Mouse (Mus musculus) adrenal gland, adult 2 months (tissue): ENCODE results near the gene Nrn1l. TPM values are rescaled to one million over a fixed set of nuclear protein-coding genes. Genes with fewer than 3 reads are reported as not detected.
A peak's percentile ranks its signal among the peaks of the same experiment; 100 is the strongest.

Experiments
- DNase-seq: peaks from one replicate; pipeline ENCODE4 v3.0.0; 2021
- long read RNA-seq: library from polyadenylated mRNA; stranded (forward); transcript quantifications from one replicate; pipeline ENCODE4 v2.0.0, GENCODE M21; 2021
- polyA plus RNA-seq: library from polyadenylated mRNA; depleted of rRNA; stranded (reverse); fragments of >200 nt; gene quantifications from 2 replicates; pipeline ENCODE4 v1.2.3, GENCODE M21; 2012; rRNA removed
- total RNA-seq, 2 experiments: library from RNA; stranded (reverse); gene quantifications; 2 replicates each; pipeline ENCODE4 v1.2.3; 2021

Gene Nrn1l
- total RNA-seq (1 to 10 TPM; 1.3 to 1.6 TPM), polyA plus RNA-seq (4.6 TPM in 2 replicates)
- long read RNA-seq: 0 reads

DNA sequence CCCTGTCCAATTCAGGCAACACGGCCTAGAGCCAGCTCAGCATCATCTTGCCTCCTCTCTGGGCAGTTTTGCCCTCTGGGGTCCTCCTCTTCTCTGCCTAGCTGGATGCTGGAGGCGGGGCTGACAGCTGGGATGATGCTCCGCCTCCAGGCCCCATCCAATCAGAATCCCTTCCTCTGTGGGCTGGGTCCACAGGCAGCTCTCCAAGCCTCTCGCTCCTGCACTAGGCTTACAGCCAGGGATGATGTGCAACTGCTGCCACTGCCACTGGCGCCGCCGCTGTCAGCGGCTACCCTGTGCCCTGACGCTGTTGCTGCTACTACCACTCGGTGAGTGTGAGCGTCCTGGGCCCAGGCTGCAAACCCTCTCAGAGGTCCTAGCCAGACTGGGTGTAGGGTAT lies at the start of gene Nrn1l:
Gene Nrn1l (plus strand): TSS at position 229 of the 400 bp plus-strand sequence.
- peak; percentile 82 for DNase-seq

DNA sequence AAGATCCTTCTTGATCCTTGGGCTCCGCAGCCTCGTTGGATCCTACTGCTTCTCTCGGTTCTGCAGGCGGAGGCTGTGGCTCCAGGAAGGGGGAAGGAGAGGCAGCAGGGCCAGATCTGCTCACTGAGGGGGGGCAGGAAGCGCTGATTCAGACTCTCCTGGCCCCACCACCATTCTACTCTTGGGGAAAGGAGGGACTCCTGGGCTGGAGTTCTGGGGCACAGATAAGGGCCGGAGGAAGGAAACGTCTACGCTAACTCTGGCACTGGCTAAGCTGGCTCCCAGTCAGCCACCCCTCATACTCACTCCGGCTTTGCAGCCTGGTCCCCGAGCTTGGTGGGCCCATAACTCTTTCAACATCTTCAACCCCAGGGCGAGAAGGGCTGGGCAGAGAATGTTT lies 46.7 kb upstream of the Nrn1l start:
- no peak for DNase-seq

DNA sequence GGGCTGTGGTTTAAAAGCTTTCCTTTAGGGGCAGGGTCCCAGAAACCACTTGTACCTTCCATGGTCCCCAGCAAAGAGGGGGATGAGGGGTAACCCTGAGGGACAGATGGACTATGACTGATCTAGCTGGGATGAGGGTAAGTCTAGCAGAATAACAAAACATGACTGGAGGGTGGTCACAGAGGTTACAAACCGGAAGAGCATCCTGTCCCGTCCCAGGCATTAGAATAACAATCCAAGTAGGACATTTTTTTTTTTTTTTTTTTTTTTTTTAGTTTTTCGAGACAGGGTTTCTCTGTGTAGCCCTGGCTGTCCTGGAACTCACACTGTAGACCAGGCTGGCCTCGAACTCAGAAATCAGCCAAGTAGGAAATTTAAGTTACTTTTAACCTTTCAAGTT lies 43.4 kb upstream of the Nrn1l start:
- DNase-seq: no peak

DNA sequence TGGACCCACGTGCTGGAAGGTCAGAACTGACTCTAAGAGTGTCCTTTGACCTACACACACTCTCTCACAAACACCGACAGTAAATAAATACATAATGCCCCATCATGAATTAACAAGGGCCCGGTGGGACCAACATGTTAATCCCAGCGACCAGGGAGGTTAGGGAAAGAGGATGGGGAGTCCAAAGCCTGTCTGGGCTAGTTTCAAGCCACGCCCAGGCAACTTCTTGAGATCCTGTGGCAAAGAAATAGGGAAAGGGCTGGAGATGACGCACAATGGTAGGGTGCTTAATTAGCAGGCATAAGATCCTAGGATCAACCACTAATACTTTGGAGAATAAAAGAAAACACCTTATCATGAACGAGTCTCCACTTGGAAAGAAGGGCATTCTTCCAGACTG lies 42.8 kb upstream of the Nrn1l start:
- no peak for DNase-seq

DNA sequence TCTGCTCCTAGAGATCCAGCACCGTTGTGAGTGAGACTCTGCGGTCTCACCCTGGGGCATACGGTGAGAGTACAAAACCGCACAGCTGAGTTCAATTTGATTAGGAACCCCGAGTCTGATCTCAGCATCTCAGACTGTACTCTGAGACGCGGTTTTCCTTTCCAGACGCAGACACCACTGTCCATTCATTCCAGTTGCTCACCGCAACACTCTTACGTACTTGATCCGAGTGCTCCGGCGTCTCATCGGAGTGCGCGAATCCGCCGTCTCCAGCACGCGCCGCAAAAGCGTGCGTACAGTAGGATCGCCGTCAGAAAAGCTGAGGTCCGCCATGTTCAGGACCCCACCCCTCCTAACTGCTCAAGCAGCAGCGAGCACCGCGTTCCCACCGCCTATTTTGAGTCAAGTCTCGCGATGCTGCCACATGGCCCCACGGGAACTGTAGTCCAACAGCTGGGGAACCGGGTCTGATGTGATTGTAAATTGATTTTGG lies 41.7 kb upstream of the Nrn1l start:
- peak; percentile 92 for DNase-seq

DNA sequence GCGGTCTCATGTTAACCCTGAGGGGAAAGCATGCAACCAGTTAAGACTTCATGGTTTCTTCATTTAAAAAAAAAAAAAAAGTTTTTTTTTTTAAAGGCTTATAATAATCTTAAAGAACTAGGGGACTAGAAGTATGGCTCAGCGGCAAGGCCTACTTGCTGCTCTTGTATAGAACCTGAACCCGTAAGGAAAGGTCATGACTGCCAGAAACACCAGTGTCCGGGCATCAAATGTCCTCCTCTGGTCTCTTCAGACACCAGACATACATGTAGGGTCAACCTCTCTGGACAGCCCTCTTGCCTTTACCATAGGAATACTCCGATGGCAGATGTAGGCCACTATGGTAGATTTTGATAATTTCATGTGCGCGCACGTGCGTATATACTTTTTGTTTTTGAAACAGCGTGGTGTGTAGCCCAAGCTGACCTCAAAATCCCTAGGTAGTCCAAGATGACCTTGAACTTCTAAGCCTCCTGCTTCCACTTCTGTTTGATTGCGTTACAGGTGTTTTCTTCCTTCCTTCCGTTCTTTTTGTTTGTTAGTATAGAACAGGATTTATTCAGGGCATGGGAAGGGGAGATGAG lies 41.1 kb upstream of the Nrn1l start:
- no peak for DNase-seq

DNA sequence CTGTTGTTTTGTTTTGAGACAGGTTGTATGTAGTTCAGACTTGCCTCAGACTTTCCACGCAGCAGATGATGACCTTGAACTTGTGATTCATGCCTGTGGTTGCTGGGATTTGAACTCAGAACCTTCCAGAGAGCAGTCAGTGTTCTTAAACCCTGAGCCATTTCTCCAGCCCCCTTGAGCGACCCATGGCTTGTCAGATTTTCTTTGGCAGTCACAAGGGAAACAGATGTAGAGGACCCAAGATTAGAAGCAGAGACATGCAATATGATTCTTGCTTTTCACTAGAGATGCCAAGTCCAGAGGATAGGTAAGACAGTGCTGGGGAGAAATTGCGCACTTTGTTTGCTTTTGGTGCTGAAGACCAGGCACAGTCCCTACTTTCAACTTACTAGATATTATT lies 40.2 kb upstream of the Nrn1l start, which contains the start of gene Cenpt:
Gene Cenpt (minus strand): TSS at position 101 of the 400 bp plus-strand sequence.
- DNase-seq: no peak

DNA sequence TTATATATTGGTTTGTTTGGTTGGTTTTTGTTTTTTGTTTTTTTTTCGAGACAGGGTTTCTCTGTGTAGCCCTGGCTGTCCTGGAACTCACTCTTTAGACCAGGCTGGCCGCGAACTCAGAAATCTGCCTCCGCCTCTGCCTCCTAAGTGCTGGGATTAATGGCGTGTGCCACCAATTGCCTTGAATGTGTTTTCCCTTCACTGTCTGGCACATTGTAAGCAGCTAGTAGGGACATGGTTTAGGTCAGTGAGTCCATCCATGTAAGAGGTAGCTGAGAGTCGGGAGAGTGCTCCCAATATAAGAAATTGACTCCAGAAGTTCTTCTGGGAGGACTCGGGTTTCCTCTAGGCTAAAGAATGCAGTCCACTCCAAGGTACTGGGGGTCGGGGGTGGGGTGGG lies 39.1 kb upstream of the Nrn1l start:
- DNase-seq: no peak

DNA sequence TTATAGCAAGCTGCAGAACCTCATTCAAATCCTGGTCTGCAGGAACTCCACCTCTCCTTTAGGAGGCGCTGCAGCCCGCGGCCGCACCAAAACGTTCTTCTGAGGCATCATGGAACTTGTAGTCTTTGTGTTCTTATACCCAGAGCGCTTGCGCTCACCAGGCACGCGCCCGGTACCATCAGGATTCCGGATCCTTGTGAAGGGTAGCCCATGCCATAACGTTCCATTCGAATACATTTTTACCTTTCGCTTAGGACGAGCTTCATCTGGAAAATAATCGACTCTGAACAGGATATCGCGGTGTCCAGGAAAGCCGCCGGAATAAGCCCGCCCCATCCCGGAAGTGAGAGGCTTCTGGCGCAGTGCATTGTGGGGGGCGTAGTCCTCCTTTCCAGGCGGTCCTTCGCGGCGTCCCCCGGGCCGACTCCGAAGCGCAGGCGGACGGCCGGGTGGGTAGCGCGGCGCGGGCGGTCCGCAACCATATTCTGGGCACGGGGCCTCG lies 38.6 kb upstream of the Nrn1l start, which contains the start of gene Thap11:
Gene Thap11 (plus strand): TSS at position 418 of the 502 bp plus-strand sequence.
- DNase-seq: peak; percentile 95

DNA sequence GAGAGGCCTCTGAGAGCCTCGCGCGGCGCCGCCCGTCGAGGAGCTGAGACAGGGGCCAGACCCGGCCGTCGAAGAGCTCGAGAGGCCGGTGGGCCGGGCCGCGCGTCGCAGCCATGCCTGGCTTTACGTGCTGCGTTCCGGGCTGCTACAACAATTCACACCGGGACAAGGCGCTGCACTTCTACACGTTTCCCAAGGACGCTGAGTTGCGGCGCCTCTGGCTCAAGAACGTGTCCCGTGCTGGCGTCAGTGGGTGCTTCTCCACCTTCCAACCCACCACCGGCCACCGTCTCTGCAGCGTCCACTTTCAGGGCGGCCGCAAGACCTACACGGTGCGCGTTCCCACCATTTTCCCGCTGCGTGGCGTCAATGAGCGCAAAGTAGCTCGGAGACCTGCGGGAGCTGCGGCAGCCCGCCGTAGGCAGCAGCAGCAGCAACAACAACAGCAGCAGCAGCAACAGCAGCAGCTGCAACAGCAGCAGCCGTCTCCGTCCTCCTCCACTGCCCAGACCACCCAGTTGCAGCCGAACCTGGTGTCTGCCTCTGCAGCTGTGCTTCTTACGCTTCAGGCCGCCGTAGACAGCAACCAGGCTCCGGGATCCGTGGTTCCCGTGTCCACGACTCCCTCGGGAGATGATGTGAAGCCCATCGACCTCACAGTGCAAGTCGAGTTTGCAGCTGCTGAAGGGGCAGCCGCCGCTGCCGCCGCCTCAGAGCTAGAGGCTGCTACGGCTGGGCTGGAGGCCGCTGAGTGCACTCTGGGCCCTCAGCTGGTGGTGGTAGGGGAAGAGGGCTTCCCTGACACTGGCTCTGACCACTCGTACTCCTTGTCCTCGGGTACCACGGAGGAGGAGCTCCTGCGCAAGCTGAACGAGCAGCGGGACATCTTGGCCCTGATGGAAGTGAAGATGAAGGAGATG lies 37.9 kb upstream of the Nrn1l start:
- DNase-seq: peak; percentile 58

DNA sequence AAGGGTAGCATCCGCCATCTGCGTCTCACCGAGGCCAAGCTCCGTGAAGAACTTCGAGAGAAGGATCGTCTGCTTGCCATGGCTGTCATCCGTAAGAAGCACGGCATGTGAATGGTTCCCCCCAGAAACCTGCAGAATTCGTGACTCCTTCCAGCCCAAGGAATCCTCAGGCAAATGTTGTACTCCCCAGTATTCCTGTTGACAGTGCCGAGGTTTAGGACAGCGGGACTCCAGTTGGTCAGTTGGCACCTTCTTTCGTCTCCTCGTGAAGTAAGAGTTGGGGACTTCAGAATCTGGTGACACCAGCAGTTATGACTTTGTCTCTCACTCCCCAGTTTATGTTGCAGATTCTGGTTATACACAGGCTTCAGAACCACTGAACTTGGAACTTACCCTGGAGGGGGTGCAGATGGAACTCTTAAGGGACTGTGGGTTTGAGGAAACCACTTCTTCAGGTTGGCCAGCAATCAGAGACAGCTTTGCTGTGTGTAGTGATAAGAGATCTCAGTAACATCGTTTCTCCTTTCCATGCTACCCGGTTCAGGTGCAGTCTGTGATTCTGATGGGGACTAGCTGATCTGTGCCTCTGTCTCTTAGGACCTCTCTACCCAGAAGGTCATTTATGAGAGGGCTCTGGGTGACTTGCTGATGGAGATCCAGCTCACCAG lies 37.1 kb upstream of the Nrn1l start:
- no peak for DNase-seq

DNA sequence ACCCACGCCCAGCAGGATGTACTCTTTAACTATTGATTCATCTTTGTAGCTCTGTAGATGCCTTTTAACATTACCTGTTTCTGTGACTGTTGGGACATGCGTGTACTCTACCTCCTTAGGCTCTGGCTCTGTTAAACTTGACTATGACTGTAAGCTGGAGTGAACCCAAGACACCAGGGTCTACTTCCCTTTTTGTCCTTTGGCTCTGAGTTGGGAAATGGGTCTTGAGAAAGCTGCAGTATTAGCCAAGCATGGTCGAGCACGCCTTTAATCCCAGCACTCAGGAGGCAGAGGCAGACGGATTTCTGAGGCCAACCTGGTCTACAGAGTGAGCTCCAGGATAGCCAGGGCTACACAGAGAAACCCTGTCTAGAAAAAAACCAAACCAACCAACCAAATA lies 34.9 kb upstream of the Nrn1l start:
- no peak for DNase-seq

DNA sequence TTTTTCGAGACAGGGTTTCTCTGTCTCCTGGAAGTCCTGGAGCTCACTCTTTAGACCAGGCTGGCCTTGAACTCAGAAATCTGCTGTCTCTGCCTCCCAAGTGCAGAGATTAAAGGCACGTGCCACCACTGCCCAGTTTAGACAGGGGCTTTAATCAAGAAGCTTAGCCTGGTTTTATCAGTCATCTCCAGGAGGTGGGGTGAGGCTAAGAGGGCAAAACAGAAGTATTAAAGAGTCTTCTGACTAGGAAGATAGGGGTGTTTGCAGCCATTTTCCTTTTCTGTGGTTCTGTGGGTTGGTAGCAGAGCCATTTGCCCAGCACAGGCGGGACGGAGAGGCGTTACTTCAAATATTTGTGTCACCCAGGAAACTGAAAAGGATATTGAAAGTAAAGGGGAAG lies 34.1 kb upstream of the Nrn1l start:
- no peak for DNase-seq

DNA sequence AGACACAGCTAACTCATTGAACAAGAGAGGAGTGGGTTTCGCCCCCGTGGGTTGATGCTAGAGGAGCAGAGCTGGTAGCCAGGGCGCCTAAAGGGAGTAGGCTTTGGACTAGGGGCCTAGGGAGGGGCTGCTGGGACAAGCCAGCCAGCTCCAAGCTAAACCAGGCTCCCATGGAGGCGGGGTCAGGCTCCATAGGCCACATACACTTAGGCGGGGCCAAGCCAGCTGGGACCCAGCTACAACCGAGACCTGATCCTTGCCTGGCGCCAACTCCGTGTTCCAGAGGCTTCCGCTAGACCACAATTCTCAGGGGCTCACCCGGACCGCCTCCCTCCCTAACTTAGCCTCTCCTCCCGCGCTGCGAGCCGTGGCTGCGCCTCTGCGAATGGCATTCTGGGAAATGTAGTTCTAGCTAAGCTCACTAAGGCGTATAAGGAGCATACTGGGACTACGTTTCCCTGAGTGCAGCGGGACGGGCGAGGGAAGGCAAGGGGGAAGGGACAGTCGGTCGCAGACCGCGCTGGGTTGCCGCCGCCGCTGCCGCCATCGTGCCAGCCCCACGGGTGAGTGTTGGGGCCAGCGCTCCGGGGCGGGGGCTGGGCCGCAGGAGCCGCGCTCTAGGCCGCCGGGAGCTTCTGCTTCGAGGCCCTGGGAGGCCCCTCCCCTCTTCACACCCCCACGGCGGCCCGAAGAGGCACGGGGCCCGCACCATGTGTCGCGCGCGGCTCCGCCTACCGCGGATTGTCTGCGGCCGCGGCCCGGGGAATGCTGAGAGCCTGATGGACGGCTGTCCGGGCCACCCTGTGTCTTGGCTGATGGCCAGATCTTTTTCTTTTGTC lies 33.0 kb upstream of the Nrn1l start, which contains the start of gene Nutf2:
Gene Nutf2 (plus strand): TSS at position 438 of the 839 bp plus-strand sequence.
- DNase-seq: peak; percentile 98

DNA sequence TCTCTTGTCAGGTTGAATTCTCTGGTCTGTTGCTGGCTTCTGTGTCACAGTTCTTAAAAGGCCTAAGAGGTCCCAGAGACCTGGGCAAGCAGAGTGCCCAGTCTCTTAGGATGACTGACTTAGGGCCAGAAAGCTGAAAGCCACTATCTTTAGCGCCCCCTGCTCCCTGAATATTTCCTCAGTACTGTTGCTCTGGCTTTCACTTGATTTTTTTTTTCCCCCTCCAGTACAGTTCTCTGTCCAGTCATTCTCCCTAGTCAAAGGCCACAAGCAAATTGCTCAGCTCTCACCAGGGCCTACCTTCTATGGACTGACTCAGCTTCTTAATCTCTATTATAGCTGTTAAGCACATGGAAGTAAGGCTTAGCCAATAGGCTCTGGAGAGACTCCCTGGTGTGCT lies 31.4 kb upstream of the Nrn1l start:
- peak; percentile 49 for DNase-seq

DNA sequence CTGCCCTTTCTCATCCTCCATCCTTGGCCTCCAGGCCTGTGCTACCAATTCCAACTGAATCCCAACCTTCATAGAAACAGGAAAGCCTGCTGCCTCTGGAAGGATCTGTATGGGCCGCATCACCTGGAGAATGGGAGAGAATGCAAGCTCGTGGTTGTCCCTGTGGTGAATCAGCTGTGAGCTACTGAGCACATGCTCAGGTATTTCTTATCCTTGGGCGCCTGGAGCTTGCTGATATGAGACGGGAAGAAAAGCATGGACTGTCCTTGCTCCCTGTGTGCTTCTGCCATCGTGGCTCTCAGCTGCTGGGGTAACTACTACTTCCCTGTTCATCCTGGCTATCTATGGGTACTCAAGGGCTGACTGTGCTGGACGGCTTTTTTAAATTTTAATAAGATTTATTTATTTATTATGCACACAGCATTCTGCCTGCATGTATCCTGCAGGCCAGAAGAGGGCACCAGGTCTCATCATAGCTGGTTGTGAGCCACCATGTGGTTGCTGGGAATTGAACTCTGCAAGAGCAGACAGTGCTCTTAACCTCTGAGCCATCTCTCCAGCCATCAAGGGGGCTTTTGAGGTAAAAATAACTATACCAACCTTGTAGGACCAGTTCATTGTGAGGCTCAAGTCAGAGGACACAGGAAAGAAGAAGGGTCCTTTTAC lies 26.9 kb upstream of the Nrn1l start:
- no peak for DNase-seq

DNA sequence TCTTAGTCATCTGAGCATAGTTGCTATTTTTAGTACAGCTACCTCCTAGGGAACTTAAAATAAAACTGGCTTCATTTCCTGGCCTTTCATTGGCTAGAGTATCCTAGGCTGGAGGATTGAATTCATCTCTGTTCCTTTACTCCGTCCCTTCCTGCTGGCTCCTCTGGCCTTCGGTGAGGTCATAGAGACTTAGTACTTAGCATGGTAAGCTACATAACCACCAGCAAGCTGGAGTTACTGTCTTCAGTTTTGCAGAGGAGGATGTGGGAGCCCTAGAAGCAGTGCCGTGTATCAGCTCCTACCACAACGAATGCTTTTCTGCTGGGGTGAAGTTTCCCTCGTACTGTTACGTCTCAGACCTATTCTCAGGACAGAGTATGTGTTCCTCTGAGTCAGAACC lies 19.1 kb upstream of the Nrn1l start:
- no peak for DNase-seq

DNA sequence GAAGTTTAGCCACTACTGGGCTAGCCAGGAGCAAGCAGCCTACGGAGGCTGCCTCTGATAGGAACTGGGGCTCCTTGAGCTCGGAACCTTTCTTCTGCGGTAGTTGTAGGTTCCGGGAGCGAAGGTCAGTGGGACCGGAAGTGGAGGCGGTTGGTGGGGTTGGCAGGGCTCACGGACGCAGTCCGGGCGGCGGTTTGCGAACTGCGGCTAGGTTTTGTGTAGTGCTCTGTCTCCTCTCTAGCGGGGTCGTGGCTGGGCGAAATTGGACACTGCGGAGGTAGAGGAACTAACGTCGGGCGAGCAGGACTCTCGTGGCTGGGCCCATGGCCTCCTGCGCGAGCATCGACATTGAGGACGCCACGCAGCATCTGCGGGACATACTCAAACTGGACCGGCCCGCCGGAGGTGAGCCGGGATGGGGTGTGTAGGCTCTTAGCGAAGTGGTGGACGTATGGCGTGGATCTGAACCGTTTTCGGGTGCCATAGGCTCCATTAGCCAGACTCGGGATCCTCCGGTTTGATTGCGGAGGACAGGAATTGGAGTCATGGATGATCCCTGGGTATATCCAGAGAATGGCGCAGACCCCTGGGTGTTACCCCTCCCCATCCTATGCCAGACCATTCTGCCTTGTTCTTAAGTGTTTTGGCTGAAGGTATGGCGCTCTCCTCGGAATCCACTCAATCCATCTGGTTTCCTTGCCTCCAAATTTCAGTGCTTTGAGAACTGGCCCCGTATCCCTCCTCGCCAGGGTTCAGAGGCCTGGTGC lies 12.4 kb upstream of the Nrn1l start, which contains the start of gene Edc4:
Gene Edc4 (plus strand): TSS at position 128 of the 767 bp plus-strand sequence.
- DNase-seq: peak; percentile 91

DNA sequence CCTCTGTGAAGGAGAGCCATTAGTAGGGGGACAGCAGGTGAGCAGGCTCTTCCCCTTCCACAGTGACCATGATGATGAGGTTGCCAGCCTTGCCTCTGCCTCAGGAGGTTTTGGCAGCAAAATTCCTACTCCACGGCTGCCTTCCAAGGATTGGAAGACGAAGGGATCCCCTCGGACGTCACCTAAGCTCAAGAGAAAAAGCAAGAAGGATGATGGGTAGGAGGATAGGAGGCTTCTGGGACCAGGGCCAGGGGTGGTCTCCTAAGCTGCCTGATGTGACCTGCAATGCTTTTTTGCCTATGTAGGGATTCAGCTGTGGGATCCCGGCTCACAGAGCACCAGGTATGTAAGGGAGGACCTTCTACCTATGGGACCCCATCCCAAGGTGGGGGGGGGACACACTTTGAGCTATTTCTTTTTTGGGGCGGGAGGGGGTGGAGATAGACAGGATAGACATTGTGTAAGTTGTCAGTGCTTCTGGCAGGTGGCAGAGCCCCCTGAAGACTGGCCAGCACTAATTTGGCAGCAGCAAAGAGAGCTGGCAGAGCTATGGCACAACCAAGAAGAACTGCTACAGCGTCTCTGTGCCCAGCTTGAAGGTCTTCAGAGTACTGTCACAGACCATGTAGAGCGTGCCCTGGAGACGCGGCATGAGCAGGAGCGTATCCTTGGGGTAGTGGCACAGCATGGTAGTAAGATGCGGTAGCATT lies 3.5 kb upstream of the Nrn1l start:
- DNase-seq: no peak
